Mouse (Mus musculus): ENCODE results near the gene Aspg. TPM values are rescaled to one million over a fixed set of nuclear protein-coding genes. Genes with fewer than 3 reads are reported as not detected.

Aspg gene
- polyA plus RNA-seq, 1 experiment from 2014 or later, result 1.3 TPM

DNA sequence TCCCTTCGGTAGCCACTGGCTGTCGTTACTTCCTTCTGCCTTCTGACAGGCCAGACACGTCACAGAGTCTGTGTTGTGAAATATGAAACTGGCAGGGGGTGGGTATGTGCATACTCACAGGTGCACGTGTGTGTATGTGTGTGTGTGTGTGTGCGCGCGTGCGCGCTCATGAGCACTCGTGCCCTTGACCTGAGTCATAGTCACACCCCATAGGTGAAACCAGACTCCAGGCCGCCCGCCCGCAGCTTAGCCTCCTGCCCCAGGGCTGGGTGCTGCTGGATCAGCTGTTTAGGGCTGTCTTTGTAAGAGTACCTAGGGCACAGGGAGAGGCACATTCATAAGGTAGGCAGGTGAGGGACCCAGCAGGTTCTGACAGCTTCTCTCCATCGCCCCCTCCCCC is 19.4 kb downstream of the Aspg start:
- 84% methylated on average over 14 of the region's 14 CpGs for WGBS
- peaks cover 48% of the 10 kb centered on the region for H3K27me3 ChIP-seq (ENCODE audit: poor library complexity, severe bottlenecking)
- no peak for DNase-seq (ENCODE audit: extremely low spot score, low spot score)
- no peak overlapping the region for H3K27ac ChIP-seq
- H3K4me3 ChIP-seq, result no peak overlapping the region
- H3K9me3 ChIP-seq, result no peaks in the 10 kb centered on the region
- H3K4me1 ChIP-seq, result peaks cover 39% of the 10 kb centered on the region
- no peaks in the 10 kb centered on the region for H3K36me3 ChIP-seq (replicated peaks)

DNA sequence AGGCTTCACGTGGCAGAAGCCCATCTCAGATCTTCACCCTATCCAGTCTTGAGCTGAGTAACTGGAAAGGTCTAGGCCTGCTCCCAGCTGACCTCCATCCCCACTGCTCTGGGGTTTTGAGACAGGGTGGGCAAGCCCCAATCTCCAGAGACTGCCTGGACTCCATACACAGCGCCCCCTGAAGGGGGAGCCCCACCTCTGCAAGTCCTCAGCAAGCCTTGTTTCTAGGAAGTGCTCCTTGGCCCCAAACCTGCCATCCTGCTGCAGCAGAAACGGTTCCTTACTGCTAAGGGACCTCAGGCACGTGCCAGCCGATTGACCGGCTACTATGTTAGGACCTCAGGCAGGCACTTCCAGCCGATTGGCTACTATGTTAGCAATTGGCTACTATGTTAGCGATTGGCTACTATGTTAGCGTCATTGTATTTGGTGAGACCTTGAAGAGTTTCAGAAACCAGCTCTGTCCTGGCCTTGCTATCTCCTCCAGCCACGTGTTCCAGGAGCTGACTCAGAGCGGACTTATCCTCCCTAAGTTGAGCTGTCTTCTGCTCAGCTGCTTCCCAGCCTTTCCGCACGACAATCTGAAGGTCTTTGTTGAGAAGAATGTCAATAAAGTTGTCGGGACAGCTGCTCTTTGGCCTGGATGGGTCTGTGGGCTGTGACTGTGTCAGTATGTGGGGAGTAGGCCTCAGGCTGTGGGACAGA is 20.6 kb downstream of the Aspg start:
- H3K27me3 ChIP-seq (ENCODE audit: poor library complexity, severe bottlenecking), result peaks cover 60% of the 10 kb centered on the region
- DNase-seq (ENCODE audit: extremely low spot score, low spot score), result no peak
- 67% methylated on average over 14 of the region's 14 CpGs for WGBS

DNA sequence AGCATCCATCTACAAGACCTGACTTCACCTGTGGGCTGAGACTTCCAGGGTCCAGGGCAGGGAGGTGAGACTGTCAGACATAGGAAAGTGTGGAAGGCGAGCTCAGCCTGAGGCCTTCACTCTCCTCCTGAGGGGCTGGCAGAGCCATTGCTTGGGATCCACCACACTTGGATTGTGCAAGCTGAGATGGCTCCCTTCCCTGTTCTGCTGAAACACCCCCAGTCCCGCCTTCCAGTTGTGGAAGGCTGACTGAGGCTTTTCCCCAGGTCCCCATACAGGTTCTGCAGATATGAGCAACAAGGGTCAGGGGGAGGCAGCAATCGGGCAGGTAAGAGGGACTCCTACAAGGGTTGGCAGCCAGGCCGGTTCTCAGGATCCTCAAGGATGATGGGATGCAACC is 22.0 kb downstream of the Aspg start:
- no peak overlapping the region for H3K4me3 ChIP-seq
- WGBS, result 86% methylated on average over 4 of the region's 4 CpGs
- H3K4me1 ChIP-seq, result peaks cover 44% of the 10 kb centered on the region
- no peak overlapping the region for H3K27ac ChIP-seq
- H3K9me3 ChIP-seq, result no peaks in the 10 kb centered on the region
- peaks cover 75% of the 10 kb centered on the region for H3K27me3 ChIP-seq (ENCODE audit: poor library complexity, severe bottlenecking)
- no peaks in the 10 kb centered on the region for H3K36me3 ChIP-seq (replicated peaks)
- no peak for DNase-seq (ENCODE audit: extremely low spot score, low spot score)

More for the DNA sequence above, 20.6 kb downstream of the Aspg start:
- Histone ChIP-seq H3K9me3 (no peaks in the 10 kb centered on the region), H3K4me1 (peaks cover 44% of the 10 kb centered on the region), H3K4me3 (no peak overlapping the region), H3K36me3 (replicated peaks) (no peaks in the 10 kb centered on the region), H3K27ac (no peak overlapping the region)

DNA sequence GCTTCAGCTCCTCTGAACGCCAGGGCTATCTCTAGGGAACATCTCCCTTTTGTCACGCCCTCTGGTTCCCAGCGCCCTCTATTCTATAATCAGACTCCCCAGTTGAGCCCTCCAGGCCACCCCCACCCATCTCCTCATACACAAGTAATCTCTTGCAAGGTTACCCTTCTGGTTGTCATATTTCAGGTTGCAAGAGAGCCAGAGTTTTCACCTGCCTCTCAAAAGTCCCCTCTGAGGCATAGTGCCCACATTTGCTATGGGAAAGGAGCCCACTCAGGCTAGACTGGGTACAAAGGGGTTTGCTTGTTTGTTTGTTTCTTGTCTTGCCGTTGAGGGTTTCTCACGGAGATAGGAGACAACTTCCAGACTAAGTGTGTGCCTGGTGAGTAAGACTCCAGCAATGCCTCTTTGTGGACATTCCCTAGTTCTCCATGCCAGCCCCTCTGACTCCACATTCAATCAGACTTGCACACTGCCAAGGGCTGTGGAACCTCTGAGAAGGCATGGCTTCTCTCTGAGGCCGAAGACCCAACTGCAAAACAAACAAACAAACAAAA is 22.9 kb downstream of the Aspg start:
- Histone ChIP-seq H3K9me3 (no peaks in the 10 kb centered on the region), H3K4me3 (0 out of 2 replicates have a peak overlapping the region, but pooled peaks have one; percentile 74), H3K27ac (no peak overlapping the region), H3K27me3 (ENCODE audit: poor library complexity, severe bottlenecking) (peaks cover 83% of the 10 kb centered on the region), H3K36me3 (replicated peaks) (no peaks in the 10 kb centered on the region), H3K4me1 (peaks cover 42% of the 10 kb centered on the region)
- 61% methylated on average over 6 of the region's 6 CpGs for WGBS
- DNase-seq (ENCODE audit: extremely low spot score, low spot score), result no peak

DNA sequence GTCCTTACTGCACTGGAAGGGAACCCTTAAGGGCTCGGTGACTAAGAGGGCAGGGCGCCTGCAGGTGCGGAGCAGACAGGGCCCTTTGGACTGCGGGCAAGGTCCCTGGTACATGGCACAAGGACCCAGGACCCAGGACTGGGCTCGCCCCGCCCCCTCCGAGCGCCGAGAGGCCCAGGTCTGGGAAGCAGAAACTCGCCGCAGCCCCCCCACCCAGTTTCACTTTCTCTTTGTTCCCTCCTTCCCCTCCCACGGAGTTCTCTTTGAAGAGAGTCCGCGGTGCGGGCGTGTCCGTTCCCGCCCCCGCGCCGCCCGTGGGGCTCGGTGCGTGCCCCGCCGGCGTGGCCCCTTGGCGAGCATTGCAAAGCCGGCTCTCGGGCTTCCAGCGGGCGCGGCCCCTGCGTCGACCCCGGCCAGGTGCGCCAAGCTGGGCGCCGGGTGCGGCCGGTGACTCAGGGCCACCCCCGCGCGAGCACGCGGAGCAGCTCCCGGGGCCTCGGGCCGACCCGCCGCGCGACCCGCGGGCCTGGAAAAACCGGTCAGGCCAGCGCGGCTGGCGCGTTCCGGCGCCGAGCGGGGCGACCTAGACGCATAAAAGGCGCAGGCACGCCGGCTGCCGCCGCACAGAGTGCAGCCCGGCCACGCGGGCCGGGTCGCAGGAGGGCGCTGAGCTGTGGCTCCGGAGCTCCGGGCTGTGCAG is 23.8 kb downstream of the Aspg start:
- WGBS, result under 1% methylated on average over 79 of the region's 79 CpGs
- Histone ChIP-seq H3K36me3 (replicated peaks) (no peaks in the 10 kb centered on the region), H3K27me3 (ENCODE audit: poor library complexity, severe bottlenecking) (peaks cover 92% of the 10 kb centered on the region), H3K9me3 (no peaks in the 10 kb centered on the region), H3K4me3 (peak overlapping the region; percentile 74), H3K4me1 (peaks cover 38% of the 10 kb centered on the region), H3K27ac (peak overlapping the region; percentile 91)
- DNase-seq (ENCODE audit: extremely low spot score, low spot score), result peak; percentile 45

DNA sequence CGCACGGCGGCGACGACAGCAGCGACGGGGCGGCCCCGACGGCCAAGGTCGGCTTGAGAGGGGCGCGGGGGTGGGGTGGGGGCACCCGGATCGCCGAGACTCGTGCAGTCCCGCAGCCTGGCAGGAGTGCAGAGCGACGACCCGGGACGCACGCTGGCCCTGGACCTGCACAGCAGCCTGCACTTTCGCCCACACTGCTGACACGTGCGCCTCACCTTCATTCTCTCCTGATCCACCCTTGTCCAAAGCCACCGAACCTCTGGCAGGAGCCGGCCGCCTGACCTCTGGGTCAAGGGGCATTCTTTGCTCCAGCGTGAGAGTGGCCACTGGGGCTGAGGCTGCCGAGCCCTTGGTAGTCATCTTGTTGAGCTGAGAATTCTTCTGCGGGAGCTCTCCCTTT is 24.5 kb downstream of the Aspg start:
- peak overlapping the region; percentile 91 for H3K27ac ChIP-seq

DNA sequence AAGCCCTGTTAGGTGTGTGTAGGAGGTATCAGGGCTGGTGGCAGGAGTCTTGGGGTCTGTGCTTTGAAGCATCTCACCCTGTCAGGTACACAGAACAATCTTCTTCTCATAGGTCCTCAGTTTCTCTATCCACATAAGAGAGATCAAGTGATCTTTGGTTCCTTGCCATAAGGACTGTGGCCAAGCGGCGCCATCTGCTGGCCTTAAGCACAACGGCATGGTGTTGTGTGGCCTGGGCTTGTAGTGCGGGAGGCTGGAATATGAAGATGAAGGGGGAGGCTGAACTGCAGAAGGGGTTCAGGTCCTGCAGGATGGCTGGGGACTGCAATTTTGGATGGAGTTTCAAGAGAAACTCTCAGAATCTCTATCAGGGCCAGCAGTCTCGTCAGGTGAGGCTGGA is 33.8 kb downstream of the Aspg start:
- 5% methylated on average over 5 of the region's 5 CpGs for WGBS
- Histone ChIP-seq H3K36me3 (replicated peaks) (no peaks in the 10 kb centered on the region), H3K4me3 (no peak overlapping the region), H3K27me3 (ENCODE audit: poor library complexity, severe bottlenecking) (peaks cover 57% of the 10 kb centered on the region), H3K27ac (no peak overlapping the region), H3K9me3 (no peaks in the 10 kb centered on the region), H3K4me1 (peaks cover 37% of the 10 kb centered on the region)
- peak; percentile 69 for DNase-seq (ENCODE audit: extremely low spot score, low spot score)

More for the DNA sequence above, 24.5 kb downstream of the Aspg start:
- no peak for DNase-seq (ENCODE audit: extremely low spot score, low spot score)
- WGBS, result 13% methylated on average over 32 of the region's 32 CpGs
- Histone ChIP-seq H3K27me3 (ENCODE audit: poor library complexity, severe bottlenecking) (peaks cover 96% of the 10 kb centered on the region), H3K9me3 (no peaks in the 10 kb centered on the region), H3K4me3 (peak overlapping the region; percentile 74), H3K4me1 (peaks cover 34% of the 10 kb centered on the region), H3K36me3 (replicated peaks) (no peaks in the 10 kb centered on the region)

DNA sequence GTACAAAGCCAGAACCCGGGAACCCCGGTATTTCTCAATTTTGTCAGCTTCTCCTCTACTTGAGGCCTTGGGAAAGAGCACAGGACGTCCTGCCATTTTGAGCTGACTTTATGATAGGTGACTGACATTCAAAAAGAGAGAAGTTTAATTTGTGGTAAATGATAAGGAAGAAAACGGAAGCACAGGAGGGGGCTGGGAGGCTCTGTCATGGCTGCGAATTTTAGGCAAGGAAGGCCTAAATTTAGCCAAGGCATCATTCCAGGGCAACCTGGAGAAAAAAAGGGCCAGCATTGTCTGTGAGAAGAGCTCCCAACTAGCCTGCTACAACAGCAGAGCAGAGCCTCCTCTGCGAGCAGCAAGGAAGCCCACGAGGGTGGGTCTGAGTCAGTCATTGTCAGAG is 34.3 kb downstream of the Aspg start:
- H3K4me1 ChIP-seq, result peaks cover 43% of the 10 kb centered on the region
- peaks cover 52% of the 10 kb centered on the region for H3K27me3 ChIP-seq (ENCODE audit: poor library complexity, severe bottlenecking)
- DNase-seq (ENCODE audit: extremely low spot score, low spot score), result no peak
- H3K27ac ChIP-seq, result no peak overlapping the region
- 58% methylated on average over 7 of the region's 7 CpGs for WGBS
- H3K36me3 ChIP-seq (replicated peaks), result no peaks in the 10 kb centered on the region
- H3K4me3 ChIP-seq, result no peak overlapping the region
- H3K9me3 ChIP-seq, result no peaks in the 10 kb centered on the region

DNA sequence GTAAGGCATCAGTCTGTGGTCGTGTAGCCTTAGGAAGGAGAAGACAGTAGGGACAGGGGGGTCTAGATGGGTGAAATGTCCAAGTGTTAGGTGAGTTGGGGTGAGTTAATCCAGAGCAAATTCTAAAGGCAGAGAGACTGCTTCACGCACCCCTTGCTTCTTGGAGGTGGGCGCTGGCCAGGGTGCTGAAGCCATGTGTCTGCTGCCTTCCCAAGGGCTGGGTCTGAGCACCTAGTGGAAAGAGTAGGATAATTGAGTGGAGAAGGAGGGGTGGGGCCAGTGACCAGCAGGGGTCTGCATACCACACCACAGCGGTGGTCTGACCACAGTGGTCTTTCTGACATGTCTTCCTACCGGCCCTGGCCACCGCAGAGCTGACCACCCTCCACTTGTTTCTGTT is 34.8 kb downstream of the Aspg start:
- DNase-seq (ENCODE audit: extremely low spot score, low spot score), result peak; percentile 53
- no peaks in the 10 kb centered on the region for H3K36me3 ChIP-seq (replicated peaks)
- WGBS, result 7% methylated on average over 6 of the region's 6 CpGs
- no peaks in the 10 kb centered on the region for H3K9me3 ChIP-seq
- H3K4me1 ChIP-seq, result peaks cover 48% of the 10 kb centered on the region
- H3K4me3 ChIP-seq, result no peak overlapping the region
- peaks cover 55% of the 10 kb centered on the region for H3K27me3 ChIP-seq (ENCODE audit: poor library complexity, severe bottlenecking)
- no peak overlapping the region for H3K27ac ChIP-seq

DNA sequence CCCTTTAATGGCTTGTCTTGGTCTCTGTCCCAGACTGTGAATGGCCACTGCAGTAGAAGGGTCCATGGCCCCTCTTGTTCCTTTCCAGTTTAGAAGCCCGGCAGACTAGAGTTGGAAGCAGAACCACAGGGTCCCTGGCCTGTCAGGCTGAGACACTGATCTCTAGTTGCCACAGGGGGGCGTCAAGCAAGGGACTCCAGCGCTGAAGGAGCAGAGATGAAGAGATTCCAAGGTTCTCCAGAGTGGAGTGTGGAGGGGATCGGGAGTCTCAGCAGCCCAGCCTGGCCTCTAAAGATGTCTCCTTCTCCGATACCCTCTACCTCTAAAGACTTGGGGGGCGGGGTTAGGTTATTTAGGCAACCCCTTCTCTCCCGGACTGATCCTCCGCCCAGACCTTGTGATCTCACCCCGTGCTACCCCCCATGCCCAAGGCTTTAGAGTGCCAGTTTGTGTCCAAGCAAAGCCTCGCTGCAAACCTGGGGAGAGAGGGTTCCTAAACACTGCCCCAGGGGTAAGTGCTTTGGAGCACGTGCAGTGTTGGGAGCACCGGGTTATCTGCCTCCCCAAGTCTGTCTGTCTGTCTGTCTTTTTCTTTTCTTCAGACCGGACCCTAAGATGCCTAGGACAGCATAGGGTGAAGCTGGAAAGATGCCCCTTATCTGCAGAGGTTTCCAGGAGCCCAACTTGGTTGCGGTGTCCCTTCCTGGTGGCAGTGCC is 36.8 kb downstream of the Aspg start:
- Histone ChIP-seq H3K4me3 (peak overlapping the region; percentile 64), H3K27ac (0 out of 2 replicates have a peak overlapping the region, but pooled peaks have one; percentile 27), H3K4me1 (peaks cover 68% of the 10 kb centered on the region), H3K36me3 (replicated peaks) (peaks cover 3% of the 10 kb centered on the region; the same call in 1 of the 2 replicates), H3K9me3 (no peaks in the 10 kb centered on the region), H3K27me3 (ENCODE audit: poor library complexity, severe bottlenecking) (peaks cover 75% of the 10 kb centered on the region)
- WGBS, result 2% methylated on average over 14 of the region's 14 CpGs
- peak; percentile 51 for DNase-seq (ENCODE audit: extremely low spot score, low spot score)

DNA sequence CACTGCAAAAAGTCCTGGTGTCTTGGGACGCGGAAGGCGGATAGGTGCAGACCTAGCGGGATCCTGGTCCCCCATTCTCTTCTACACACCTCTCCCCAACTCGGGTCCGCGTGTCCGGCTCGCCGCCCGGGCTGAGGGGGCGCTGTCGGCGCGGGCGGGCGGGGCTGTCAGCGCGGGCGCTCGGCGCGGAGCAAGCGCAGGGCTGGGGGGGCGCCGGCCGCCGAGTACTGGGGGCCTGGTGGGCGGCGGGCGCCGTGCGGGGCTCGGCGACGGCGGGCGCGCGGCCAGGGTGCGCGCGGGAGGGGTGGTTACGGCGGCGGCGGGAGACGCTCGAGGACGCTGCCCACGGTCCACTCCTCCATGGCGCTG is 37.3 kb downstream of the Aspg start:
- peak overlapping the region; percentile 83 for H3K27ac ChIP-seq
- peaks cover 80% of the 10 kb centered on the region for H3K27me3 ChIP-seq (ENCODE audit: poor library complexity, severe bottlenecking)
- peaks cover 3% of the 10 kb centered on the region; the same call in 1 of the 2 replicates for H3K36me3 ChIP-seq (replicated peaks)
- H3K4me1 ChIP-seq, result peaks cover 73% of the 10 kb centered on the region
- no peaks in the 10 kb centered on the region for H3K9me3 ChIP-seq
- peak overlapping the region; percentile 64 for H3K4me3 ChIP-seq
- peak; percentile 34 for DNase-seq (ENCODE audit: extremely low spot score, low spot score)
- 2% methylated on average over 41 of the region's 52 CpGs for WGBS

DNA sequence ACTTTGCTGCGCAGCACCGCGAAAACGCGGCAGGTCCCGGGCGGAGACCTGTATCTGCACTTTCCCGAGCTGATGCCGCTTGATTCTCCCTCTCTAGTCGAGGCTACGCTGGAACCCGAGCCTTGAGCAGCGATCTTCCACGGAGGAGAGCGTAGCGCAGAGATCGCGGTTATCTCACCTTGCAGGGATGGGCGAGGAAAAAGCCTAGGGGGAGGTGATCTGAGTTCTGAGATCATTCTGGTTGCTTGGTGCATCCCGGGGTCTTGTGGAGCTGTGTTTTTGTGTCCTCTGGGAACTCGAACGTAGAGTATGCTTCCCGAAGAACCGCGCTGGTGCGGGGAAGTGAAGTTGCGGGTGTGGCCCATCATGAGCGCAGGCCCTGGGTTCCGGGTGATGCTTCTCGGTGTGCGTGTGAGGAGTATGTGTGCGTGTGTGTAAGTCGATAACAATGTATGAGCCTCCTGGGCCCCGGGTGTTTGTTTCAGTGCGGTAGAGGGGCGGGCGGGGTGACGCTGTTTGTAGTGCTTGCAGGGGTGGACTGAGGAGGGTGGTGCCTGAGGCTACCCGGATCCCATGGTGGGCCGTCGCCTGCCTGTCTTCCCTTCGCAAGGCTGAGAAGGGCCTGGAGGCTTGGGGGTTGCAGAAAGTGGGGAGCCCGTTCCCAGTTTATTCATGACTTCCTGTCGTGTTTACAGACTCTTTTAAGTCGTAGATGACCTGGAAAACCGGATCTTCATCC is 38.1 kb downstream of the Aspg start:
- peak overlapping the region; percentile 64 for H3K4me3 ChIP-seq
- H3K4me1 ChIP-seq, result peaks cover 81% of the 10 kb centered on the region
- peak; percentile 40 for DNase-seq (ENCODE audit: extremely low spot score, low spot score)
- no peaks in the 10 kb centered on the region for H3K9me3 ChIP-seq
- H3K27ac ChIP-seq, result peak overlapping the region; percentile 83
- WGBS, result under 1% methylated on average over 46 of the region's 46 CpGs
- H3K27me3 ChIP-seq (ENCODE audit: poor library complexity, severe bottlenecking), result peaks cover 86% of the 10 kb centered on the region
- peaks cover 3% of the 10 kb centered on the region; the same call in 1 of the 2 replicates for H3K36me3 ChIP-seq (replicated peaks)

All from forebrain, embryonic 10.5 days (tissue).